Mouse (Mus musculus): Measurements from ENCODE around the gene Ndufaf2. TPM values are rescaled to one million over a fixed set of nuclear protein-coding genes. Genes with fewer than 3 reads are reported as not detected.

The Ndufaf2 gene
- 11.4 to 19.9 TPM (median 19.1 TPM) in 3 replicates for total RNA-seq (2017)

DNA sequence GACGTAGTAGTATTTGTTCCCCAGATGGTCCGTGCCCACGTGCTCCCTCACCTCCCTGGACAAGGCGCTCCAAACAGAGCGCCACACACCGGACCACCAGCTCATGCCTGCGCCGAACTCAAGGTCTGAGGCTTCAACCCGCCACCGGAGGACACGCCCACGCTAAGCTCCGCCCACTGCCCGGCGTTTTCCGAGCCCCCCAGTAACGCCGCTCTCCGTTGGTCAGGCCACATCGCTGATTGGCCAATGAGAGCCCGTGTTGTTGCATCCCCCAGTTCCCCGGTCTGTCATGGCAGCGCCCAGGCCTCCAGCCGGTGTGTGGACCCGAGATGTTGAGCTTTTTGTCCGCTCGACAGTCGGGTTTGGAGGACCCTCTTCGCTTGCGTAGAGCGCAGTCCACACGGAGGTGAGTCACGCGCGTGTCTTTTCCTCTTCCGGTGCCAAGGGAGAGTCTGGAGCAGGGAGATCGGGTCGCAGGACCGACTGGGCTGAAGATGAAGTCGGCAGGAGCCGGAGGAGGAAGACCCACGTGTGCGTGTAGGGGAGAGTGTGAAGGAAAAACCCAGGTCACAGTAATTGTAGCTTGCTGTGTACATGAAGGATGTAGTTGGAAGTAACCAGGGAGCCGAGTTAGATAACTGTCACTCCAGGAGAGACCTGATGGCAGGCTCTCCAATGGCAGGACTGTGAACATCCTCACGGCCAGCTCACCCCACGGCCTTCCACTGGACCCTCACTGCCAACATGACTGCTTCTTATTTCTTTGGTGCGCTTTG is at the start of gene Ndufaf2, which contains the start of gene Ercc8:
Gene Ndufaf2, minus strand, starts transcription at position 159 of the 776 bp plus-strand sequence.
Gene Ercc8, plus strand, starts transcription at position 267 of the 776 bp plus-strand sequence.
- ATAC-seq (replicated peaks; ENCODE audit: insufficient number of reproducible peaks, low FRiP score, low TSS enrichment, poor library complexity, severe bottlenecking) = peak; percentile 96

DNA sequence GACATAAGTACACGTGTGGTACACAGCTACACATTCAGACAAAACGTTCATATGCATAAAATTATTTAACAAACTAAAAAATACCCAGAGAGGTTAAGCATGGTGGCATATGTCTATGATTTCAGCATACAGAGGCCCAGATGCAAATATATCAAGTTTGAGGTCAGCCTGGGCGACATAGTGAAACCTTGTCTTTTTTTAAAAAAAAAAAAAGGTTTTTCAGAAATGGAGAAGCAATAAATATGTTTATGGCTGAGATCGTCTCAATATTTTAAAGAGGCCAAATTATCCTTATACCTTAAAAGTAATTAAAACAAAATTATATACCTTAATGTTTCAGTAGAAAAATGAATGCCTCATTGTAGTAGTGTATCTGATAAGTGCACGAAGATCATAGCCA is 49.7 kb upstream of the Ndufaf2 start:
- no peak for ATAC-seq (replicated peaks; ENCODE audit: insufficient number of reproducible peaks, low FRiP score, low TSS enrichment, poor library complexity, severe bottlenecking)

DNA sequence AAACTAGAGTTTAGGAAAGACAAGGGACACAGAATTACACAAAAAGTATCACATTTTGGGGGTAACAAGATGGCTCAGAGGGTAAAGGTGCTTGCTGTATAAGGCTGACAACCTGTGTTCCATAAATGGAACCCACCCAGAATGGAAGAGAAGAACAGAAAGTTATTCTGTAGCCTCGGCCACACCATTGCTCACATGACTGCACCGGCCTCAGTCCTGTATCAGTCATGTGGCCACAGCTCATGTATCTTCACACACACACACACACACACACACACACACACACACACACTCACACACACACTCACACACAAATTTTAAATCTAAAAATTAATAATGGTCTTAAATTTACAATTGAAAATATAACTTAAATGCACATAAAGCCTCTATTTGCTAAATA is 49.0 kb upstream of the Ndufaf2 start:
- no peak for ATAC-seq (replicated peaks; ENCODE audit: insufficient number of reproducible peaks, low FRiP score, low TSS enrichment, poor library complexity, severe bottlenecking)

DNA sequence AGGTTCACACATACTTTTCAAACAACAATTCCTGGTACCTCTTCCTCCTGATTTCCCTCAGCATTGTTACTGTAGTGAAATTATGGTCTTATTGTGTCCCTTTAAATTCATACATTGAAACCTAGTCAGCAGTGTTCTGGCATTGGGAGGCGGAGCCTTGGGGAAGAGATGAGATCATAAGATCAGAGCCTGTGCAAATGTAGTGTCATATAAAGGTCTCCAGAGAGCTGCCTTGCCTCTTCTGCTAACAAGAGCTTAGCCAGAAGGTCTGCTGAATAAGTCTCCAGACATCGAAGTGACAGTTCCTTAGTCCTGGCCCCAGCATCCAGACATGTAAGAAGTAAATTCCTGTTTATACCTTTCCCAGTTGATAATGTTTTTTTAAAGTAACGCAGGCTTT is 46.4 kb upstream of the Ndufaf2 start:
- no peak for ATAC-seq (replicated peaks; ENCODE audit: insufficient number of reproducible peaks, low FRiP score, low TSS enrichment, poor library complexity, severe bottlenecking)

DNA sequence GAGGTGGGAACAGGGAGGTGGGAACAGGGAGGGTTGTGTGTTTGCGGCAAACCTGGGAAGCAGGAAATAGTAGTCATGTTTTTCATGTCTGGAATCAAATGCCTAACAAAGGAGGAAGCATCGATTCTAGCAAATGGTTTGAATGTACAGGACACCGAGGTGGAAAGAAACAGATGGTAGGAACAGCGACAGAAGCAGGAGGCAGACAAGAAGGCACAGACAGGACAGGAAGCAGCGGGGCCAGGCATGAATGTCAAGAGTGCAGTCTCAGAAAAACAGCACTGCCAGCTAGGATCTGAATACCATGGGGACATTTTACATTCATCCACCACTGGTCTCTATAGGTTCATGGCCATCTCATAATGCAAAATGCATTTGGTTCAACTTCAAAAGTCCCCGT is 37.1 kb upstream of the Ndufaf2 start:
- no peak for ATAC-seq (replicated peaks; ENCODE audit: insufficient number of reproducible peaks, low FRiP score, low TSS enrichment, poor library complexity, severe bottlenecking)

DNA sequence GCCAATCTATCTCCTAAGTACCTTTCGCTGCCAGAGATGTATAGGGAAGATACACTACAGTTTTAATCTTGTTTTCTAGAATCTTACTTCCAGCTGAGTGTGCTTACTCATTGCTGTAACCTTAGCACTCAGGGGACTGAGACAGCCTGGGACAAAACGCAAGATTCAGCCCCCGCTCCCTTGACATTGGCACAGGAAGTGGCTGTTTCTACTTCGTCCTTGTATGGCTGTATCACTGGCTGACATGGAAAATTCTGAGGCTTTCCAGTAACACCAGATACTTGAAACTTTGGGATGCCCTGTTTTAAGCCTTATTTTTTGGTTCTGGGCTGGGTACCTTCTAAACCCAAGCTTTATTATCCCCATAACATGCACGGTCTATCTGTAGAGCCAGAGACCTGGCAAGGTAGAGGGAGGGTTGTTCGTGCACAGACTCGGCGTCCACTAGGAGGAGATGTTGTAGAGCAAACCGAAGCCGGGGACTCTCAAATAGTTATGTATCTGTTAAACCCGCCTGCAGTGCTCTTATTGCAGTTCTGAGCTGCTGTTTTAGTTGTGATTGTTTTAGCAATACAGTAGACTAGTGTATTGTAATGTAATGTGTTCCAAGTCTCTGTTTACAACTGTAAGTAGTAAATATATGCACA is 32.8 kb upstream of the Ndufaf2 start:
- peak; percentile 63; the same call in 1 of the 2 replicates for ATAC-seq (replicated peaks; ENCODE audit: insufficient number of reproducible peaks, low FRiP score, low TSS enrichment, poor library complexity, severe bottlenecking)

DNA sequence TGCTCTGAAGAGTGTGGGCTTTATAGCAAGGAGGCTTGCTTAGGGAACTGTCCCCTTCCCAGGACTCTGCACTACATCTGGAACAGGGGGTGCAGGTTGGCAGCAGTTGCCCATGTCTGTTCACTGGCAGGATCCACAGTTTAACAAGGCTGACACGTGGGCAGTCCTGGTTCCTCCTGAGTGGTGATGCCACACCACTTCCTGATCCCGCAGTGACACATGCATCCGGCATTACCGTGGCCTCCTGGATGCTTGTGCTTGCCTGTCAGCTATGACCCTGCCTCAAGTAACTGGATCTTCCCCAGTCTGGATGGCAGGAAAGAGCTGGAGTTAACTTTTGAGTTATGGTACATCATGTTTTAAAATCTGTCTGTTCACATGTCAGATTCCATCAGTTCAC is 29.6 kb upstream of the Ndufaf2 start:
- ATAC-seq (replicated peaks; ENCODE audit: insufficient number of reproducible peaks, low FRiP score, low TSS enrichment, poor library complexity, severe bottlenecking) = no peak

DNA sequence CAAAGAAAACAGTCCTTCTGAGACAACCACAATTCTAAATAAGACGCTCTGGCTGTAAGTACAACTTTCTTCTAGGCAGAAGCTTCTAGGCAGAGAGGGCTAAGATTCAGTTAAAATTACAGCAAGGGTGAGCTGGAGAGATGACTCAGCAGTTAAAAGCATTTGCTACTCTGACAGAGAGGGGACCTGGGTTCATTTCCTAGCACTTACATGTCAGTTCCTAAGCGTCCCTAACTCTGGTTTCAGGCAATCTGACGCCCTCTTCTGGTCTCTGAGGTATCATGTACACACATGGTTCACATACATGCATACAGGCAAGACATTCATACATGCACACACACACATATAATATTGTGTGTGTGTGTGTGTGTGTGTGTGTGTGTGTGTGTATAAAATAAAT is 27.1 kb upstream of the Ndufaf2 start:
- no peak for ATAC-seq (replicated peaks; ENCODE audit: insufficient number of reproducible peaks, low FRiP score, low TSS enrichment, poor library complexity, severe bottlenecking)

DNA sequence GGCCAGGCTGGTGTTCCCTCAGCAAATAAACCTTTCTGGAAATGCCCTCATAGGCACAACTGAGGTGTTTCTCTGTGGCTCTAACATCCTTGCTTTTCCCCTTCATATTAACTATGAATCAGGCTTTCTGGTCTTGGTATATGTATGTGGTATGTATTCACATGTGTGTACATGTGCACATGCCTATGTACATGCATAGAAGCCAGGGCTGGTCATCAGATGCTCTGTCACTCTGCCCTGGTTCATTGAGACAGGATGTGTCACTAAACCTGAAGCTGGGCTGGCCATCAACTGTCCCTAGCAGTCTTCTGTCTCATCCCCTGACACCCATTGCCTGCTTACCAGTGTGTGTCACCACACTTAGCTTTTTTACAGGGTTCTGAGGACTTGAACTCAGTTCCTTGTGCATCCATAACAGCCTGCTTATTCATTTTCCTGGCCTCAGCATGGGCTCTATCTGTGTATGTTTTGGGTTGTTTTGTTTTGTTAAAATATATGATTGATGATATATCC is 26.4 kb upstream of the Ndufaf2 start:
- no peak for ATAC-seq (replicated peaks; ENCODE audit: insufficient number of reproducible peaks, low FRiP score, low TSS enrichment, poor library complexity, severe bottlenecking)

DNA sequence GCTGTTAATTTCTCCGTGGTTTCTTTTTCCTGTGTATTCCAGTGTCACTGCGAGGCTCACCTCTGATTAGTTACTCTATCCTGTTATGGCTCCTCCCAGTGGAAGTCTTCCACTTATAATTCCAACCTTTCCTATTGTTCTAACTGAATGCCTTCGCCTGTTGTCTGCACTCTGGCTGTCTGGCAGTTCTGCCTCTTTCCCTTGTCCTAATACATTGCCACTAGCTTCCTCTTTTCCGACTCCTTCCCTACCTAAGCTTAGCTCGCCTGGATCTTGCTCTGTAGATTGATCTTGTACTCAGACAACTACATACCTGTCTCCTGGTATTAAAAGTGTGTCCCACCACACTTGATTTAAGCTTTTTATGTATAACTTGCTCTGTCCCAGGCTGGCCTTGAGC is 22.4 kb upstream of the Ndufaf2 start:
- no peak for ATAC-seq (replicated peaks; ENCODE audit: insufficient number of reproducible peaks, low FRiP score, low TSS enrichment, poor library complexity, severe bottlenecking)

DNA sequence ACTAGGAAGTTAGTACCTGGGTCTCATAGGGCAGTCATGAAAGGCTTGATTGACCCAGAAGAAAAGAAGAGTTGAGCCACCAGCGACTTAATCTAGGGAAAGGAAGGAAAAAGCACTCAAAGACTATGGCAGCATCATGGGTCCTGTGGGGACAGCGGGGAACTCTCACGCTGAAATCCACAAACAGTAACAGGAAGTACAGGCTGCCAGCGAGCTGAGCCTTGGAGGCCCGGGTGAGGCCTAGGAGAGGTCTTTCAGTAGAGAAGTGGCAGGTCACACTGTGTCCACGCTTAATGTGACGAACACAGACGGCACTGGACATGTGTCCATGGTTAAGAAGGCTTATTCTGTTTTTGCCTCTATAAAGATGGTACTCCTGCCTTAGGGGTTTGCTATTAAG is 21.2 kb upstream of the Ndufaf2 start:
- ATAC-seq (replicated peaks; ENCODE audit: insufficient number of reproducible peaks, low FRiP score, low TSS enrichment, poor library complexity, severe bottlenecking) = no peak

DNA sequence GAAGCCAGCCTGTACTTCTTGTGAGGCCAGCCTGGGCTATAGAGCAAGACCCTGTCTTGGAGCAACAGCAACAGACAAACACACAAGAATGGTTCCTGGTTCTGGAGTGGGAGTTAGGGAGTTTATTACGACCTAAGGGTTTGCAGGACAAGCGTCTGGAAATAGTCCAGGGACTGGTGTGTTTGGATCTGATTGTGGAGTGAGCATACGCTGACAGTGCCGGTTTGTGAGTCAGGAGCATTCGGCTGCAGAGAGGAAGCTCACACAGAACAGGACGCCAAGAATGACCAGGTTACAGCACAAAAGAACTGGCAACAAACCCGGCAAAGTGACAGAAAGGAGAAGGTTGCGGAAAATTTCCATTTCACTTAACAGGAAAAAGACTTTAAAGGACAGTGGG is 12.1 kb upstream of the Ndufaf2 start:
- no peak for ATAC-seq (replicated peaks; ENCODE audit: insufficient number of reproducible peaks, low FRiP score, low TSS enrichment, poor library complexity, severe bottlenecking)

DNA sequence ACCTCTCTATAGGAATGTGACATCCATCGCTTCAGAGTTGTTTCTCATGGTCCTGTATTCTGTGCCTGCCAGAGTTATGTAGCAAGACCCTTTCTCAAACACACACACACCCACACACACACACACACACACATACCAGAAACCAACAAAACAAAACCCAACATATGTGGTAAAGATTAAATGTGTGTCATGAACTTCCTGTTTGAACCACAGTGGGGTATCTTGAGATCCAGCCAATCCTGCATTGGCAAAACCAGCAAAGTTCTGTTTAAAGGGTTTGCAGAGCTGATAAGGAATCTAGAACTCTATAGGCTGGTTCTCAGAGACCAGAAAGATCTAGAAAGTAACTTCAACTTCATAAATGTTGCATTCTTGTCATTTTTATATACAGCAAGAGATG is 11.6 kb upstream of the Ndufaf2 start:
- ATAC-seq (replicated peaks; ENCODE audit: insufficient number of reproducible peaks, low FRiP score, low TSS enrichment, poor library complexity, severe bottlenecking) = no peak

DNA sequence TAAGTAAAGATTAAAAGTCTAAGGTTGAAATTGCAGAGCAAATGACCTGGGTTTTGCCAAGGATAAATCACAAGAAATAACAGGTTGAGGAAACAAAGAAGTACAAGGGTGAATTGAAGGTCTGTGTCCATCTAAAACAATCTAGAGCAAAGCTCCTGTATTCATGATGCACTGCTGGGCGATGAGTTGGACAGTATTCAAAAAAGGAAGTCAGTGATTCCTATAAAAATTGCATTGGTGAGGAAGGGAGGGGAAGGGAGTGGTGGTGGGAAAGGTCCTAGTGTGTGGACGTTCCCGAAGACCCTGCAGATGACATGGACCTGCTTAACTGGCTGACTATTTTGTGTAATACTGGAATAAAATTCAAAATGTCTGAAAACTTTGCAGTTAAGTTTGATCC is 6.2 kb upstream of the Ndufaf2 start:
- no peak for ATAC-seq (replicated peaks; ENCODE audit: insufficient number of reproducible peaks, low FRiP score, low TSS enrichment, poor library complexity, severe bottlenecking)

DNA sequence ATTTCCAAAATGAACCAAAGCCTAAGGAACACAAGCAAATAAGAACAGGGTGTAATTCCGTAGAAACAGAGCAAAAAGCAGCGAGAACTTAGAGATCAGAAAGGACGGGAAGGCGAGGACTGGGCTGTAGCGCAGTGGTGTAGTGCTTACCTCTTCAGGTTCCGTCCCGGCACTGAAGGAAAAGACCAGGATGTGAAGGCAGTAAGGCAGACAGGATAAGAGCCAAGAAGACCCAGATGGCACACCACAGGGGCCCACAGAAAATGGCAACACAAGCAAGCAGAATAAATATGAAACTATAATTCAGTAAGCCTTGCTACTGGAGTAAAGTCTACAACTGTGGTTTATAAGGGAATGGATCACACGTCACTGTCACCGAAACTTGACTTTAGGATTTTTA is 5.5 kb upstream of the Ndufaf2 start:
- no peak for ATAC-seq (replicated peaks; ENCODE audit: insufficient number of reproducible peaks, low FRiP score, low TSS enrichment, poor library complexity, severe bottlenecking)

DNA sequence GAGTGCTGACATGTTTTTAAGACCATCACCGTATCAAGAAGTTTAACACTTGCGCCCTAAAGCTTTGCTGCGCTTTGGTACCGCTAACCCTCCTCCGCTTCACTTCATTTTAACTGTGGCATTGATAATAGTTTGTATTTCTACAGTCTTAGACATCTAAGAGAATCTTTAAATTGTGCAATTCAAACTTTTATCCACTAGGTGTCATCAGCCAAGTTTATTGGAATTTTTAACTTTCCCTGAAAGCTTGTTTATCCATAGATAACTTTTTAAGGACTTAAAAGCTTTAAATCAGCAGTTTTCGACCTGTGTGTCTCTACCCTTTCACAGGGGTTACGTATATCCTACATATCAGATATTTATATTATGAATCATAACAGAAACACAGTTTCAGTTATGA is 1.5 kb upstream of the Ndufaf2 start:
- no peak for ATAC-seq (replicated peaks; ENCODE audit: insufficient number of reproducible peaks, low FRiP score, low TSS enrichment, poor library complexity, severe bottlenecking)

DNA sequence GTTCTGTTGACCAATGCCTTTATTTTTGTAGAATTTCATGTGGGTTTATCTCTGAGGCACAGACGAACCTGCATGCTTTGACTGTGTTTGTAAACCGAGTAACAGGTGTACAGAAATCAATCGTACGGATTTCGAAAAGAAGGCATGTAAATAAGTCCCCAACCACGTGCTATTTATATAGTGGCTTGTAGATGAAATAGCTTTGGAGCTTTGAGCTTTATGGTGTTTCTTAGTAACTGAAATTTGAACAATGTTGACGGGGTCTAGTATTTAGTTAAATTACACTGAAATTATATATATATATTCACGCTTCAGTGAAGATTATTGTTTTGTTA is 785 bp upstream of the Ndufaf2 start:
- ATAC-seq (replicated peaks; ENCODE audit: insufficient number of reproducible peaks, low FRiP score, low TSS enrichment, poor library complexity, severe bottlenecking) = no peak

DNA sequence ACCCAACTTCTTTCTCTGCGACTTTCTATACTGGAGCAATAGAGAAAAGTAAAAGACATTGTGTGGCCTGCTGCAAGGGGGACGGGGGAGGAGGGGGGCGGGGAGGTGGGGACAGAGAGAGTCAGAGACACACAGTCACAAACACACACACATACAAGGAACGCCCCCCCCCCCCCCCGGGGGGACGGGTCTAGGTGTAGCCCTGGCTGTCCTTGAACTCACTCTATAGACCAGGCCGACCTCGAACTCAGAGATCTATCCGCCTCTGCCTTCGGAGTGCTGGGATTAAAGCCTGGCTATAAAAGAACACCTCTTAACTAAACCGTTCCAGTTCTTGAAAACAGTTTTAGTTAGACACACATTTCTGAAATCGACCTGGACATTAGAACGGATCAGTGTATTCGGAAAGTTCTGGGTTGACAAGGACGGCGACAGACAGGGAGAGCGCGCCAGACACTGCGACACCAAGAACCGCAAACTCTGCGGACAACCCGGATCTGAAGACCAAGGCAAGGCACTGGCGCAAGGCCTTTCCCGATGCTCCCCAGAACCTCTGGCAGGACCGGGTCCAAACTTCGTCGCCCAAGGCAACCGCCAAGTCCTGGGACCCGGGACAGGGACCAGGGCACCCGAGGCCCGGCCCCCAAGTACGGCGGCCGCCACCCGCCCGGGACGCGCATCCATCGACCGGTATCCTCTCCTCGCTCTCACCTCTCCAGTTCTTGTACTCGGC is 525 bp downstream of the Ndufaf2 start:
- 0 out of 2 replicates have a peak, but pooled peaks have one; percentile 2 for ATAC-seq (replicated peaks; ENCODE audit: insufficient number of reproducible peaks, low FRiP score, low TSS enrichment, poor library complexity, severe bottlenecking)

DNA sequence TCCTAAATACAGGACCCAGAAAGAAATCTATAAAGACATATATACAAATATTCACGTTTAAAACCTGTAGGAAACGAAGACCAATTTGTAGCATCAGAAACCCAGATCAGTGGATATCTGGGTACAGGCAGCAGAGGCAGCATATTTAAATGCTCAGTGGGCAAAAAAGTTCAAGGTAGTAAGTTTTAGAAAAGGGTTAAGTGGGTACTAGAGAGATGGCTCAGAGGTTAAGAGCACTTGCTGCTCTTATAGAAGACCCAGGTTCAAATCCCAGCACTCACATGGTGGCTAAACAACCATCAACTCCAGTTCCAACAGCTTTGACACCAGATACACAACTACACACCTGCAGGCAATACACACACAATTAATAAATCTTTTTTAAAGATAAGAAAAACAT is 1.3 kb downstream of the Ndufaf2 start:
- ATAC-seq (replicated peaks; ENCODE audit: insufficient number of reproducible peaks, low FRiP score, low TSS enrichment, poor library complexity, severe bottlenecking) = no peak
